Mouse (Mus musculus) CH12.LX (cell line): Measurements from ENCODE around the gene Agpat2. TPM values are rescaled to one million over a fixed set of nuclear protein-coding genes. Genes with fewer than 3 reads are reported as not detected.

Experiments
- DNase-seq: peaks from one replicate; pipeline ENCODE4 v3.0.0-alpha.2; 2013; ENCODE audit errors: extremely low read depth
- H3K27ac ChIP-seq: 2 replicates; pipeline ENCODE4 v1.5.1; 2012; ENCODE audit warnings: low read depth, mild to moderate bottlenecking, control low read depth, moderate library complexity; ENCODE audit not compliant: insufficient read depth
- H3K27me3 ChIP-seq: replicated peaks from 2 replicates; pipeline ENCODE3; 2012; ENCODE audit warnings: inconsistent platforms
- H3K36me3 ChIP-seq, 2 experiments: replicated peaks in 1 of 2; 2 replicates each; pipeline versions ENCODE3 to v1.6.1; 2012; ENCODE audit warnings: inconsistent platforms in 1 of 2, low read length in 1 of 2, mild to moderate bottlenecking in 1 of 2, mixed read lengths in 1 of 2, moderate library complexity in 1 of 2; ENCODE audit not compliant: control insufficient read depth in 1 of 2, insufficient read depth in 1 of 2
- H3K4me1 ChIP-seq, 2 experiments: 2 replicates each; pipeline ENCODE4 v1.6.1; 2012; ENCODE audit warnings: inconsistent platforms in 1 of 2, moderate library complexity in 1 of 2; ENCODE audit not compliant: insufficient read depth in 2 of 2, control insufficient read depth in 1 of 2
- H3K4me2 ChIP-seq: 2 replicates; pipeline ENCODE4 v1.6.1; 2012; ENCODE audit warnings: low read depth, mild to moderate bottlenecking, control low read depth; ENCODE audit not compliant: poor library complexity, insufficient read depth, severe bottlenecking
- H3K4me3 ChIP-seq, 3 experiments: fragments of 150-350 bp in 1 of 3; sonication (generic) in 1 of 3; replicated peaks in 1 of 3; 2 replicates each; pipeline versions ENCODE3 to v1.5.1; 2011 to 2012; ENCODE audit warnings: low read depth in 2 of 3, low read length in 2 of 3, mild to moderate bottlenecking in 2 of 3, moderate library complexity in 2 of 3, control low read depth in 1 of 3, improper control_type of control experiment in 1 of 3, inconsistent platforms in 1 of 3, mixed read lengths in 1 of 3; ENCODE audit not compliant: poor library complexity in 1 of 3
- H3K79me2 ChIP-seq: replicated peaks from 2 replicates; pipeline ENCODE4 v1.6.1; 2012; ENCODE audit warnings: mild to moderate bottlenecking, moderate library complexity; ENCODE audit not compliant: control insufficient read depth, poor library complexity, insufficient read depth, severe bottlenecking; ENCODE audit errors: extremely low read depth
- H3K9ac ChIP-seq: 2 replicates; pipeline ENCODE4 v1.6.1; 2012; ENCODE audit warnings: low read depth, mild to moderate bottlenecking, control low read depth, moderate library complexity; ENCODE audit not compliant: insufficient read depth
- H3K9me3 ChIP-seq: replicated peaks from 2 replicates; pipeline ENCODE3; 2012; ENCODE audit warnings: low read length, inconsistent platforms, mixed read lengths
- BHLHE40 ChIP-seq: IDR thresholded peaks from 2 replicates; pipeline ENCODE4 v1.6.1; 2011; ENCODE audit warnings: mild to moderate bottlenecking, low read depth, low read length, improper control_type of control experiment
- CHD1 ChIP-seq: IDR thresholded peaks from 2 replicates; pipeline ENCODE4 v1.6.1; 2012; ENCODE audit warnings: low read depth, low read length, improper control_type of control experiment, inconsistent platforms
- CTCF ChIP-seq, 2 experiments: IDR thresholded peaks in 1 of 2; conservative IDR thresholded peaks in 1 of 2; 2 replicates each; pipeline ENCODE4 v1.5.1; 2011 to 2012; ENCODE audit warnings: low read depth in 2 of 2, low read length in 2 of 2, improper control_type of control experiment in 1 of 2, inconsistent platforms in 1 of 2, mild to moderate bottlenecking in 1 of 2, moderate library complexity in 1 of 2
- E2F4 ChIP-seq: IDR thresholded peaks from 2 replicates; pipeline ENCODE4 v1.6.1; 2011; ENCODE audit warnings: low read depth, low read length, improper control_type of control experiment; ENCODE audit not compliant: insufficient replicate concordance
- ELF1 ChIP-seq: IDR thresholded peaks from 2 replicates; pipeline ENCODE4 v1.6.1; 2014; ENCODE audit warnings: low read depth, mild to moderate bottlenecking, inconsistent platforms, low read length, improper control_type of control experiment
- EP300 ChIP-seq: IDR thresholded peaks from 2 replicates; pipeline ENCODE4 v1.6.1; 2011; ENCODE audit warnings: low read length, improper control_type of control experiment
- ETS1 ChIP-seq: conservative IDR thresholded peaks from 2 replicates; pipeline ENCODE4 v1.6.1; 2012; ENCODE audit warnings: low read depth, mild to moderate bottlenecking, inconsistent platforms, low read length, improper control_type of control experiment, moderate library complexity
- GABPA ChIP-seq: IDR thresholded peaks from 2 replicates; pipeline ENCODE4 v1.6.1; 2012; ENCODE audit warnings: low read depth, low read length, improper control_type of control experiment, inconsistent platforms; ENCODE audit not compliant: insufficient replicate concordance
- HCFC1 ChIP-seq: IDR thresholded peaks from 2 replicates; pipeline ENCODE4 v1.6.1; 2012; ENCODE audit warnings: low read depth, mild to moderate bottlenecking, inconsistent platforms, low read length, improper control_type of control experiment
- IRF4 ChIP-seq: IDR thresholded peaks from 2 replicates; pipeline ENCODE4 v1.6.1; 2014; ENCODE audit warnings: low read depth, mild to moderate bottlenecking, inconsistent platforms, low read length, improper control_type of control experiment
- JUN ChIP-seq: IDR thresholded peaks from 2 replicates; pipeline ENCODE4 v1.6.1; 2011; ENCODE audit warnings: low read depth, mild to moderate bottlenecking, low read length, improper control_type of control experiment, moderate library complexity; ENCODE audit not compliant: insufficient read depth
- MAFK ChIP-seq: IDR thresholded peaks from 2 replicates; pipeline ENCODE4 v1.6.1; 2011; ENCODE audit warnings: low read length, improper control_type of control experiment; ENCODE audit not compliant: insufficient replicate concordance
- MAX ChIP-seq: IDR thresholded peaks from 2 replicates; pipeline ENCODE4 v1.6.1; 2011; ENCODE audit warnings: low read length, improper control_type of control experiment
- MAZ ChIP-seq: IDR thresholded peaks from 2 replicates; pipeline ENCODE4 v1.6.1; 2012; ENCODE audit warnings: low read depth, mild to moderate bottlenecking, inconsistent platforms, low read length, improper control_type of control experiment, moderate library complexity
- MEF2A ChIP-seq: IDR thresholded peaks from 2 replicates; pipeline ENCODE4 v1.6.1; 2014; ENCODE audit warnings: low read depth, mild to moderate bottlenecking, inconsistent platforms, low read length, improper control_type of control experiment, borderline replicate concordance
- MXI1 ChIP-seq: IDR thresholded peaks from 2 replicates; pipeline ENCODE4 v1.6.1; 2011; ENCODE audit warnings: mild to moderate bottlenecking, low read depth, low read length, improper control_type of control experiment
- NELFE ChIP-seq: IDR thresholded peaks from 2 replicates; pipeline ENCODE4 v1.6.1; 2011; ENCODE audit warnings: low read depth, low read length, improper control_type of control experiment
- POLR2A ChIP-seq: IDR thresholded peaks from 2 replicates; pipeline ENCODE4 v1.6.1; 2011; ENCODE audit warnings: low read depth, mild to moderate bottlenecking, improper control_type of control experiment, low read length
- POLR2AphosphoS2 ChIP-seq: IDR thresholded peaks from 2 replicates; pipeline ENCODE4 v1.6.1; 2011; ENCODE audit warnings: low read depth, low read length, improper control_type of control experiment
- RAD21 ChIP-seq: IDR thresholded peaks from 2 replicates; pipeline ENCODE4 v1.6.1; 2011; ENCODE audit warnings: low read depth, mild to moderate bottlenecking, low read length, improper control_type of control experiment, moderate library complexity
- RCOR1 ChIP-seq: conservative IDR thresholded peaks from 2 replicates; pipeline ENCODE4 v1.6.1; 2012; ENCODE audit warnings: low read depth, mild to moderate bottlenecking, inconsistent platforms, low read length, improper control_type of control experiment
- SIN3A ChIP-seq: IDR thresholded peaks from 2 replicates; pipeline ENCODE4 v1.6.1; 2012; ENCODE audit warnings: low read length, improper control_type of control experiment, inconsistent platforms
- SMC3 ChIP-seq: IDR thresholded peaks from 2 replicates; pipeline ENCODE4 v1.6.1; 2011; ENCODE audit warnings: low read depth, low read length, improper control_type of control experiment
- TCF12 ChIP-seq: IDR thresholded peaks from 2 replicates; pipeline ENCODE4 v1.6.1; 2014; ENCODE audit warnings: low read depth, mild to moderate bottlenecking, inconsistent platforms, low read length, improper control_type of control experiment
- USF1 ChIP-seq: IDR thresholded peaks from 2 replicates; pipeline ENCODE4 v1.6.1; 2014; ENCODE audit warnings: low read depth, mild to moderate bottlenecking, inconsistent platforms, low read length, improper control_type of control experiment
- ZC3H11A ChIP-seq: IDR thresholded peaks from 2 replicates; pipeline ENCODE4 v1.6.1; 2012; ENCODE audit warnings: low read depth, mild to moderate bottlenecking, inconsistent platforms, low read length, improper control_type of control experiment
- ZMIZ1 ChIP-seq: IDR thresholded peaks from 2 replicates; pipeline ENCODE4 v1.6.1; 2012; ENCODE audit warnings: low read depth, mild to moderate bottlenecking, inconsistent platforms, low read length, improper control_type of control experiment
- dilution Hi-C: fragments of 300-500 bp; cut with MboI; formaldehyde crosslinking; loops from 2 replicates; pipeline ENCODE4 v1.14.3; 2020; ENCODE audit warnings: low sequenced_read_pairs; ENCODE audit not compliant: extremely low pct_unique_long_range_greater_than_20kb, extremely low pct_ligation_motif_present
- in situ Hi-C: fragments of 300-500 bp; cut with MboI; formaldehyde crosslinking; loops from 3 replicates; pipeline ENCODE4 v1.14.3; 2019; ENCODE audit warnings: low sequenced_read_pairs, low pct_ligation_motif_present, low pct_unique_long_range_greater_than_20kb, mixed read lengths
- polyA plus RNA-seq: library from polyadenylated mRNA; unstranded; fragments of >175 nt; gene quantifications from 2 replicates; pipeline ENCODE4 v1.2.1, GENCODE M21; 2012; ENCODE audit warnings: low read depth; ENCODE audit not compliant: insufficient read length
- total RNA-seq, 2 experiments: library from RNA; depleted of rRNA; stranded (reverse); fragments of 300-350 nt in 1 of 2; fragments of >200 nt in 1 of 2; gene quantifications; 2 replicates each; pipeline ENCODE4 v1.2.3; 2012 to 2014

The Agpat2 gene
- total and polyA plus RNA-seq, 3 experiments, result 8.6 to 14.2 (median 9.5) TPM

DNA sequence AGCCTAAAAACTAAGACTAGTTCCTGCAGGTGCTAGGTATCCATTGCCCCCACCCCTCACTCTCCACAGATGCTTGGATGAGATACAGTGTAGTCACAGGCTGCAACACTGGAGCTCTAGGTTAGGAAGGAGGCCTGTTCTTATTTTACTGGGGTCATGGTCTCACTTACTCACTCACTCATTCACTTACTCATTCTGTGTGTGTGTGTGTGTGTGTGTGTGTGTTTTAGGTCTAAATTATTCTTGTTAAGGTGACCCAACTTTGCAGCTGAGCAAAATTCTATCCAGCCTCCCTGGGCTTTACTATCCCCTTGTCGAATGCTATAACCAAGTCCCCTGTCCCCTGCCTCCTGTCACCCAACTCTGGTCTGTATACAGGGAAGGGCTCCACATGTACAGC is 2.6 kb downstream of the Agpat2 start:
- Histone ChIP-seq H3K9ac (no peak overlapping the region), H3K4me1 (peaks cover 9 to 19% of the 10 kb centered on the region in 2 experiments; a peak in 3 of 4 replicates), H3K4me3 (no peak overlapping the region), H3K27me3 (peaks cover 43% of the 10 kb centered on the region), H3K4me2 (no peak overlapping the region), H3K36me3 (no peaks in the 10 kb centered on the region), H3K27ac (no peak overlapping the region), H3K79me2 (no peaks in the 10 kb centered on the region), H3K9me3 (no peaks in the 10 kb centered on the region)
- in situ Hi-C loops, result no loop called here
- TF ChIP-seq ELF1 (no peak), CTCF (conservative IDR thresholded peaks at IDR 0.05 in 1 of 2, IDR thresholded peaks at IDR 0.05 in 1 of 2; ENCODE audit: low read depth in 2 of 2, low read length in 2 of 2) (no peak), HCFC1 (no peak), NELFE (no peak), MAFK (no peak), MAZ (no peak), RAD21 (no peak), IRF4 (no peak), SMC3 (no peak), EP300 (no peak), BHLHE40 (no peak), TCF12 (no peak), USF1 (no peak), MAX (no peak), CHD1 (no peak), ZMIZ1 (no peak), JUN (no peak), SIN3A (no peak), ZC3H11A (no peak)
- dilution Hi-C loops, result no loop called here
- DNase-seq, result no peak

DNA sequence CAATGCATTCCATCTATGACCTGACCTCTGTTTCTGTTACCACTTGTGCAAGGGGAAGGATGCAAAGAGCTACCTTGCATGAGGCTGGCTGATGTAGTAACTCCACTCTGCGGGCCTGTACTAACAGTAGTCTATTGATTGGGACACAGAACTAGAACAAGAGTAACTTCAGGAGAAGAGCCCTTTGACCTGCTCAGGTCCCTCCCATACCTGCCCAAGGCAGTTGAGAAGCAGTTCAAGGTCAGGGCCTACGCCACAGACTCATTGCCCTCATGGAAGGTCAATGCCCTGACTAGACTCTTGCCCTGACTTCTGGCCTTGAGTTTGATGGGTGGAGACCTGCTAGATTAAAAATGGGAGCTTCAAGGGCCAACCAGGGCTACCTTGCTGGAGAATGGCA is 3.6 kb downstream of the Agpat2 start:
- Histone ChIP-seq H3K27me3 (peaks cover 35% of the 10 kb centered on the region), H3K79me2 (no peaks in the 10 kb centered on the region)
- no peak for TF ChIP-seq ZC3H11A
- TF ChIP-seq E2F4, result no peak
- no peak for TF ChIP-seq MEF2A
- no peak for TF ChIP-seq CHD1
- no peak for TF ChIP-seq JUN
- no peak for TF ChIP-seq MAFK
- TF ChIP-seq NELFE, result no peak
- no peak for TF ChIP-seq POLR2AphosphoS2
- no peak for TF ChIP-seq MXI1
- TF ChIP-seq GABPA, result no peak
- TF ChIP-seq SIN3A, result no peak
- no peak for TF ChIP-seq CTCF (conservative IDR thresholded peaks at IDR 0.05 in 1 of 2, IDR thresholded peaks at IDR 0.05 in 1 of 2; ENCODE audit: low read depth in 2 of 2, low read length in 2 of 2)
- TF ChIP-seq RCOR1, result no peak
- no peak for TF ChIP-seq ETS1
- TF ChIP-seq POLR2A, result no peak
- no peak for TF ChIP-seq BHLHE40
- TF ChIP-seq, all 38 proteins: peak for 0
- DNase-seq, result no peak
- dilution Hi-C loops, result no loop called here
- no peak overlapping the region for H3K9ac ChIP-seq
- no peak overlapping the region for H3K4me3 ChIP-seq
- H3K36me3 ChIP-seq, result peaks cover 0 to 6% of the 10 kb centered on the region in 2 experiments
- no peaks in the 10 kb centered on the region for H3K9me3 ChIP-seq
- no peak overlapping the region for H3K4me2 ChIP-seq
- in situ Hi-C loops, result no loop called here
- no peak overlapping the region for H3K27ac ChIP-seq
- peaks cover 9 to 14% of the 10 kb centered on the region in 2 experiments; a peak in 3 of 4 replicates for H3K4me1 ChIP-seq
